Mouse (Mus musculus) urinary bladder, postnatal 0 days (tissue): ENCODE results near the gene Abhd2. TPM values are rescaled to one million over a fixed set of nuclear protein-coding genes. Genes with fewer than 3 reads are reported as not detected.

Experiments
- polyA plus RNA-seq: library from polyadenylated mRNA; unstranded; fragments of >200 nt; fragmentation: Nextera tagmentation; extraction: Ambion mirVana; gene quantifications from 2 replicates; pipeline ENCODE4 v1.2.1, GENCODE M21; 2015

Abhd2 gene
- 8.6 and 11.5 TPM in 2 replicates for polyA plus RNA-seq

GRCm38 (mm10) chr7:79272789-79273718, at the start of gene Abhd2:
Abhd2 (plus strand) TSS chr7:79273199.

GRCm38 (mm10) chr7:79386422-79387133, 113.6 kb downstream of the Abhd2 start, which contains the start of gene Rlbp1:
Rlbp1 (minus strand) TSS chr7:79387048.

DNA sequence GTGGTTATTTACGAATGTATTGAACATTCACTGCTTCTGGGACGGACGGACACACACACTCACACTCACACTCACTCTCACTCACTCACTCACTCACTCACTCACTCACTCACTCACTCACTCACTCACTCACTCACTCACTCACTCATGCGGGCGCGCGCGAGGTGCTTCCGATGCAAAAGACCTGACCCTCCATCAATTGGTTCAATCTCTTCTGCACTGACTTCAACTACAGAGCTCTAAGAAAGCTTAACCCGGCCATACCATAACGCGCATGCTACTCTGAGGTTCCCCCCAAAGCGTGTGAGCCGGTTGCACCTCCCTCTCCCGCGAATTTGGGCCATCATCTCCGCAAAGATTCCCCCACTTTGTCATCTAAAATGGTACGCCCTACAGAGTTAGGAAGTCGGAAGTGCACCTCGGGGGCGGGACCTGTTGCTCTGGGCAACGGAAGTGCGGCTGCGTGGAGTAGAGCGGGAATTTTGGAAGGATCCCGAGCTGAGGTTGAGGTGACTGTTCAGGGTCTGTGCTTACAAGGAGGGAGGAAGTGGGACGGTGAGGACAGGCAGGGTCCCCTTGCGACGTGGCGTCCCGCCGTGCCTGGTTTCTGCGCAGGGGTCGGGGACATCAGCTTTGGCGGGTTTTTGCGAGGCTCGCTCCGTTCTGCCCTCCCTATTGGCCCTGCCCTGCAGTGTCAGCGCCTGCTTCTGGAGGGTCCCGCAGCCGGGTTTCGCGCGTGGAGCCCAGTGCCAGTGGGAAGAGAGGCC, 119.1 kb downstream of the Abhd2 start, which contains the start of gene Fanci:
Fanci (plus strand) TSS at position 47 of the 767 bp plus-strand sequence.

Other genes with a start within 250 kb of the Abhd2 start
- gene Acan, start 219.7 kb upstream of the Abhd2 start, polyA plus RNA-seq, result 0.19 and 0.30 TPM in 2 replicates
- 0.82 and 1.5 TPM in 2 replicates for gene Hapln3, start 142.2 kb upstream of the Abhd2 start, polyA plus RNA-seq
- 239 and 240 TPM in 2 replicates for gene Mfge8, start 124.1 kb upstream of the Abhd2 start, polyA plus RNA-seq
- not detected in 2 replicates for gene Rlbp1, start 113.8 kb downstream of the Abhd2 start, polyA plus RNA-seq
- 2.4 and 2.7 TPM in 2 replicates for gene Fanci, start 118.7 kb downstream of the Abhd2 start, polyA plus RNA-seq
- gene Polg, start 193.2 kb downstream of the Abhd2 start, polyA plus RNA-seq, result 17.6 and 20.0 TPM in 2 replicates